Mouse (Mus musculus): ENCODE measurements at regions not wholly inside any gene's neighbourhood (a gene's known extent, or its start where the extent isn't known, plus 50 kb on each side); places are given as distances from the start of the nearest gene placed in this dataset.

- no peak; the same call in 1 of the 2 replicates for TF ChIP-seq EP300 (IDR thresholded peaks at IDR 0.05; ENCODE audit: low read length)
- TF ChIP-seq MAX (IDR thresholded peaks at IDR 0.05; ENCODE audit: low read length) = peak; percentile 48; the same call in 1 of the 2 replicates
- TF ChIP-seq SMC3 (IDR thresholded peaks at IDR 0.05; ENCODE audit: low read depth, low read length) = no peak
- no peak for TF ChIP-seq CTCF (conservative IDR thresholded peaks at IDR 0.05 in 1 of 2, IDR thresholded peaks at IDR 0.05 in 1 of 2; ENCODE audit: low read depth in 2 of 2, low read length in 2 of 2)
- TF ChIP-seq POLR2A (IDR thresholded peaks at IDR 0.05; ENCODE audit: low read depth, low read length) = no peak
- TF ChIP-seq TCF12 (IDR thresholded peaks at IDR 0.05; ENCODE audit: low read depth, low read length) = no peak
- TF ChIP-seq JUN (IDR thresholded peaks at IDR 0.05; ENCODE audit: insufficient read depth, low read depth, low read length) = no peak; the same call in 1 of the 2 replicates
- TF ChIP-seq UBTF (IDR thresholded peaks at IDR 0.05; ENCODE audit: low read depth, low read length) = no peak
Observed at GRCm38 (mm10) chr13:4756529-4756928, 147.6 kb upstream of the Akr1e1 start.
